Mouse (Mus musculus) stomach, postnatal 0 days (tissue): ENCODE data around the gene Zfp78. TPM values are rescaled to one million over a fixed set of nuclear protein-coding genes. Genes with fewer than 3 reads are reported as not detected.

ENCODE experiments used
- ATAC-seq: fragments of 200-750 bp; cut with Nextera tagmentation; 2 replicates; pipeline ENCODE4 v1.8.0; 2017; ENCODE audit not compliant: low FRiP score, low TSS enrichment
- DNase-seq: peaks from one replicate; pipeline ENCODE4 v3.0.0-alpha.2; 2016; ENCODE audit warnings: low spot score
- H3K27ac ChIP-seq: fragments of 300-500 bp; sonication (generic); replicated peaks from 2 replicates; pipeline ENCODE4 v1.5.1; 2014; ENCODE audit warnings: mild to moderate bottlenecking, control low read depth
- H3K27me3 ChIP-seq: fragments of 300-500 bp; sonication (generic); 2 replicates; pipeline ENCODE4 v1.6.1; 2014; ENCODE audit warnings: low read length; ENCODE audit not compliant: control insufficient read depth, insufficient read depth
- H3K36me3 ChIP-seq: fragments of 300-500 bp; sonication (generic); 2 replicates; pipeline ENCODE4 v1.6.1; 2014; ENCODE audit warnings: low read length, mixed read lengths; ENCODE audit not compliant: control insufficient read depth, insufficient read depth
- H3K4me1 ChIP-seq: fragments of 300-500 bp; sonication (generic); replicated peaks from 2 replicates; pipeline ENCODE4 v1.6.1; 2014; ENCODE audit warnings: antibody characterized with exemption; ENCODE audit not compliant: control insufficient read depth, insufficient read depth
- H3K4me2 ChIP-seq: fragments of 300-500 bp; sonication (generic); replicated peaks from 2 replicates; pipeline ENCODE4 v1.6.1; 2014; ENCODE audit warnings: low read depth, mild to moderate bottlenecking, control low read depth, moderate library complexity
- H3K4me3 ChIP-seq: fragments of 300-500 bp; sonication (generic); 2 replicates; pipeline ENCODE4 v1.5.1; 2014; ENCODE audit warnings: low read depth, low read length, control low read depth
- H3K9ac ChIP-seq: fragments of 300-500 bp; sonication (generic); 2 replicates; pipeline ENCODE4 v1.6.1; 2014; ENCODE audit warnings: mild to moderate bottlenecking, low read length, control low read depth, mixed read lengths
- H3K9me3 ChIP-seq: fragments of 300-500 bp; sonication (generic); 2 replicates; pipeline ENCODE4 v1.6.1; 2016; ENCODE audit warnings: low read length; ENCODE audit not compliant: control insufficient read depth
- CTCF ChIP-seq: IDR thresholded peaks from 2 replicates; pipeline ENCODE4 v1.5.1; 2016; ENCODE audit warnings: antibody characterized with exemption, low read depth, mild to moderate bottlenecking, moderate library complexity
- EP300 ChIP-seq: optimal IDR thresholded peaks from 2 replicates; pipeline ENCODE3; 2016; ENCODE audit warnings: antibody characterized with exemption
- WGBS: fragments of 180-500 bp; shearing (Covaris S2); extraction: QIAGEN DNeasy Blood & Tissue Kit; methylation state at CpG from one replicate; pipeline ENCODE4 v1.1.7; 2014; 5-methylcytosine and 5-hydroxymethylcytosine counted together
- polyA plus RNA-seq: library from polyadenylated mRNA; unstranded; fragments of >200 nt; fragmentation: Nextera tagmentation; extraction: Ambion mirVana; gene quantifications from 2 replicates; pipeline ENCODE4 v1.2.1, GENCODE M21; 2015

The Zfp78 gene
- polyA plus RNA-seq, 1 experiment from 2014 or later, result 1.9 TPM

GRCm38 (mm10) chr7:6378441-6378840, 15.4 kb downstream of the Zfp78 start:
- no peak for ATAC-seq
- WGBS, result 86% methylated on average over 8 of the region's 8 CpGs
- no peak for DNase-seq
- no peaks in the 10 kb centered on the region for H3K36me3 ChIP-seq
- H3K4me1 ChIP-seq, result no peaks in the 10 kb centered on the region
- no peak overlapping the region for H3K27ac ChIP-seq
- TF ChIP-seq EP300, result no peak
- no peak for TF ChIP-seq CTCF
- no peak overlapping the region for H3K9ac ChIP-seq
- no peaks in the 10 kb centered on the region for H3K27me3 ChIP-seq
- H3K9me3 ChIP-seq, result no peaks in the 10 kb centered on the region
- no peak overlapping the region for H3K4me3 ChIP-seq
- no peak overlapping the region for H3K4me2 ChIP-seq

- Histone ChIP-seq H3K4me2 (no peak overlapping the region), H3K4me1 (peaks cover 3% of the 10 kb centered on the region; the same call in 1 of the 2 replicates), H3K36me3 (no peaks in the 10 kb centered on the region), H3K27ac (no peak overlapping the region), H3K9ac (no peak overlapping the region), H3K27me3 (no peaks in the 10 kb centered on the region), H3K4me3 (no peak overlapping the region), H3K9me3 (no peaks in the 10 kb centered on the region)
- ATAC-seq (no peak), DNase-seq (no peak)
- peak; percentile 39 for TF ChIP-seq CTCF
- TF ChIP-seq EP300, result no peak
- WGBS, result 75% methylated on average over 2 of the region's 2 CpGs
Observed at GRCm38 (mm10) chr7:6381431-6381830, 18.4 kb downstream of the Zfp78 start.

DNA sequence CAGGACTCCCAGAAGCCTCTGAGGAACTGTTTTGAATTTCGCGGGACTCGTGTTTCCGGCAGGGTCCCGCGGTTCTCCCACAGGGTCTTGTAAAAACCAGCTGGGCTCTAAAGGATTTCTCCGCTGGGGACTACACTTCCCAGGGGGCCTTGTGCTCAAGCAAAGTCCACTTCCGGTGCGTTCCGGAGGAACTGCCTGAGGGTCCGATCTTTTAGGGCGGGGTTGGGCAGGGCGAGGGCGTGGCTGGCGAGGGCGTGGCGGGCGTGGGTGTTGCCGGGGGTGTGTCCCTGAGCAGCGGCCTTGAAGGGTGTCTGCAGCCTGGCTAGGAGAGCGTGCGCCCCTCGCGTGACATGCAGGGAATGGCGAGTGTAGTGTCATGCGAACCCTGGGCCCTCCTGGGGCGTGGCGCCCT, 20.0 kb downstream of the Zfp78 start, which contains the start of gene Zfp28:
Gene Zfp28 (plus strand): TSS at position 252 of the 412 bp plus-strand sequence.
- peak within 1 kb of the TSS; percentile 30; the same call in 1 of the 2 replicates for H3K27ac ChIP-seq
- peak; percentile 95 for DNase-seq
- WGBS, result 0% methylated on average over 28 of the region's 28 CpGs

GRCm38 (mm10) chr7:6384011-6384410, 20.9 kb downstream of the Zfp78 start:
- Histone ChIP-seq H3K27me3 (no peaks in the 10 kb centered on the region), H3K9me3 (no peaks in the 10 kb centered on the region), H3K4me2 (peak overlapping the region; percentile 89), H3K36me3 (no peaks in the 10 kb centered on the region), H3K9ac (no peak overlapping the region), H3K27ac (no peak overlapping the region), H3K4me1 (peaks cover 3% of the 10 kb centered on the region; the same call in 1 of the 2 replicates), H3K4me3 (peak overlapping the region; percentile 58; the same call in 1 of the 2 replicates)
- 72% methylated on average over 8 of the region's 8 CpGs for WGBS
- DNase-seq (no peak), ATAC-seq (no peak)
- TF ChIP-seq CTCF (no peak), EP300 (no peak)

More for the DNA sequence above, 20.0 kb downstream of the Zfp78 start, which contains the start of gene Zfp28:
- H3K4me2 ChIP-seq, result peak within 1 kb of the TSS; percentile 89
- no peaks in the 10 kb centered on the region for H3K36me3 ChIP-seq
- H3K9me3 ChIP-seq, result no peaks in the 10 kb centered on the region
- peaks cover 3% of the 10 kb centered on the region; the same call in 1 of the 2 replicates for H3K4me1 ChIP-seq
- peak within 1 kb of the TSS; percentile 58 for H3K4me3 ChIP-seq
- H3K27me3 ChIP-seq, result no peaks in the 10 kb centered on the region
- peak within 1 kb of the TSS; percentile 71 for H3K9ac ChIP-seq
- TF ChIP-seq CTCF, result peak; percentile 60
- no peak for TF ChIP-seq EP300
- peak; percentile 99 for ATAC-seq

- Histone ChIP-seq H3K4me3 (no peak overlapping the region), H3K36me3 (0 out of 2 replicates have a peak, but pooled peaks cover 2% of the 10 kb centered on the region), H3K27me3 (no peaks in the 10 kb centered on the region), H3K9ac (no peak overlapping the region), H3K27ac (no peak overlapping the region), H3K4me2 (no peak overlapping the region), H3K9me3 (no peaks in the 10 kb centered on the region), H3K4me1 (peaks cover 3% of the 10 kb centered on the region; the same call in 1 of the 2 replicates)
- no peak for ATAC-seq
- TF ChIP-seq CTCF (no peak), EP300 (no peak)
- 89% methylated on average over 7 of the region's 8 CpGs for WGBS
- no peak for DNase-seq
Observed at GRCm38 (mm10) chr7:6386995-6387394, 23.9 kb downstream of the Zfp78 start.

- Histone ChIP-seq H3K4me2 (no peak overlapping the region), H3K4me3 (no peak overlapping the region), H3K9me3 (no peaks in the 10 kb centered on the region), H3K36me3 (peaks cover 4% of the 10 kb centered on the region), H3K27ac (no peak overlapping the region), H3K4me1 (peaks cover 3% of the 10 kb centered on the region; the same call in 1 of the 2 replicates), H3K27me3 (no peaks in the 10 kb centered on the region), H3K9ac (no peak overlapping the region)
- ATAC-seq, result no peak
- no peak for DNase-seq
- TF ChIP-seq EP300 (no peak), CTCF (no peak)
- 87% methylated on average over 5 of the region's 5 CpGs for WGBS
Observed at GRCm38 (mm10) chr7:6388971-6389370, 25.9 kb downstream of the Zfp78 start.
